Mouse (Mus musculus) cerebellum, adult 2 months (tissue): ENCODE data around the gene Taldo1. TPM values are rescaled to one million over a fixed set of nuclear protein-coding genes. Genes with fewer than 3 reads are reported as not detected.

Experiments
- DNase-seq, 2 experiments: peaks; one replicate each; pipeline ENCODE4 v3.0.0; 2021
- H3K27ac ChIP-seq: fragments of 200-500 bp; 2 replicates; pipeline ENCODE4 v1.5.1; 2012; ENCODE audit warnings: low read length, control low read depth, inconsistent platforms; ENCODE audit not compliant: insufficient read depth
- H3K27me3 ChIP-seq: fragments of 200-500 bp; 2 replicates; pipeline ENCODE4 v1.6.1; 2012; ENCODE audit warnings: inconsistent platforms, mild to moderate bottlenecking, low read length, moderate library complexity; ENCODE audit not compliant: control insufficient read depth, insufficient read depth
- H3K4me1 ChIP-seq: fragments of 200-500 bp; 2 replicates; pipeline ENCODE4 v1.6.1; 2011; ENCODE audit warnings: low read length; ENCODE audit not compliant: control insufficient read depth, insufficient read depth
- H3K4me3 ChIP-seq: fragments of 200-500 bp; replicated peaks from 2 replicates; pipeline ENCODE3; 2011; ENCODE audit warnings: mild to moderate bottlenecking, low read depth, low read length, control low read depth; ENCODE audit not compliant: insufficient read depth
- CTCF ChIP-seq: fragments of 200-500 bp; IDR thresholded peaks from 2 replicates; pipeline ENCODE4 v1.5.1; 2011; ENCODE audit warnings: low read depth, mild to moderate bottlenecking, control low read depth, low read length, moderate library complexity, borderline replicate concordance; ENCODE audit not compliant: insufficient read depth
- POLR2A ChIP-seq: fragments of 200-500 bp; IDR thresholded peaks from 2 replicates; pipeline ENCODE4 v1.6.1; 2011; ENCODE audit warnings: low read length, control low read depth, borderline replicate concordance; ENCODE audit not compliant: insufficient read depth
- WGBS: fragments of 180-500 bp; shearing (Covaris S2); methylation state at CpG from one replicate; pipeline ENCODE4 v1.1.7; 2018; 5-methylcytosine and 5-hydroxymethylcytosine counted together
- polyA plus RNA-seq: library from polyadenylated mRNA; depleted of rRNA; stranded (reverse); fragments of >200 nt; gene quantifications from 2 replicates; pipeline ENCODE4 v1.2.3, GENCODE M21; 2012

Taldo1 gene
- polyA plus RNA-seq, 1 experiment, result 232 TPM

DNA sequence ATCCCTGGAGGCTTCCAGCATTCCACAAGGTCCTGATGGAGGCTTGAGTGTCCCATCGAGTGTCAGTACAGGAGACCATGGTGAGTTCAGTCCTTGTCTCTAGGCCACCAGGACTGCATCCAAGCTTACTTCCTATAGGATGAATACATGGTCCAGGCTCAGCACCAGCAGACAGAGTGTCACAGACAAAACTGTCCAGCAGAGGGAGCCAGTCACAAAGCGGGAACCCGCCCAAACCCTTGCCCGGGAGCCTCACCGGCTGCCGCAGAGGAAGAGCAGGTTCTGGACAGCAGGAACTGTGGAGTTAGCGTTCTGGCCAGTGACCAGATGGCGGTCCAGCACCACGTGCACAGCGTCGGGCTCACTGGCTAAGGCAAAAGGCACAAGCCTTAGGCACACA, 16.8 kb downstream of the Taldo1 start:
- H3K4me1 ChIP-seq, result peaks cover 12% of the 10 kb centered on the region
- TF ChIP-seq POLR2A, result no peak
- TF ChIP-seq CTCF, result peak; percentile 94
- H3K27me3 ChIP-seq, result no peaks in the 10 kb centered on the region
- no peak overlapping the region for H3K4me3 ChIP-seq
- peak; percentile 94 to 97 for DNase-seq
- H3K27ac ChIP-seq, result peak overlapping the region; percentile 3; the same call in 1 of the 2 replicates
- WGBS, result under 1% methylated on average over 11 of the region's 11 CpGs

DNA sequence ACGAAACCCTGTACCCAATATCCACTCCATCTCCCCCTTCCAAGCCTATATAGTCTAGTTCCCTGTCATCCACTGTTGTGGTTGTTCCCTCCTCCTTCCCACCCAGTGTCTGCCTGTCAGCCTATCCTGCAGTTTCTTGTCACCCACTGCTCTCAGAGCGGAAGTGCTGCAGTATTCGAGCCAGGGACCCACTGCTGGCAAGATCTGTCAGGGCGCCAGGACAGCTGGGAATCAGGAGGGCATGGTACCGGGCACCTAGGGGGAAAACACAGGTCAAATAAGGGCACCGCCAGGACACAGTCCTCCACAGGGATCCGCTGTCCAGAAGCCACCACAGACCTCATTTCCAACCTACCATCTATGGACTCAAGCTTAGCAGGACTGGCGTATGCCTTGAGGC, 18.6 kb downstream of the Taldo1 start:
- H3K4me3 ChIP-seq, result no peak overlapping the region
- TF ChIP-seq POLR2A (no peak), CTCF (no peak)
- no peak for DNase-seq
- H3K4me1 ChIP-seq, result peaks cover 12% of the 10 kb centered on the region
- H3K27ac ChIP-seq, result no peak overlapping the region
- H3K27me3 ChIP-seq, result no peaks in the 10 kb centered on the region
- 70% methylated on average over 8 of the region's 8 CpGs for WGBS

DNA sequence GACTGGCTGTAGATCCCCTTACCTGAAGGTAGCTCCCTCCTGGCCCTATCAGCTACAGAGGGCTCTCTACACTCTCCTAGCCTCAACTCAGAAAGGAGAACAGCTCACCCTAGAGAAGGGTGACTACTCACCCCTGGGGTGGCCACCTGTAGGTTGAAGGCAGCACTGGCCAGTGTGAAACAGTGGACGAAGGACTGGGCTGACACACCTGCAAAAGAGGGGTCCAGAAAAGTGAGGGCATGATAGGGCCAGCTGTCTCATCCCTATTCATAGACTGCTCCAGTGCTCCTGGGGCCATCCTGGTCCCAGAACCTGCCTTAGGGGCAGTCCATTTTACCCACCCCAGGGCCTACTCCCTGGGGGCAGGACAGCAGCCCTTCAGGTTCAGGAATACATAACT, 19.7 kb downstream of the Taldo1 start:
- WGBS, result 90% methylated on average over 1 of the region's 1 CpGs
- Histone ChIP-seq H3K4me1 (peaks cover 12% of the 10 kb centered on the region), H3K4me3 (no peak overlapping the region), H3K27ac (no peak overlapping the region), H3K27me3 (no peaks in the 10 kb centered on the region)
- TF ChIP-seq POLR2A, result no peak
- DNase-seq, result no peak

DNA sequence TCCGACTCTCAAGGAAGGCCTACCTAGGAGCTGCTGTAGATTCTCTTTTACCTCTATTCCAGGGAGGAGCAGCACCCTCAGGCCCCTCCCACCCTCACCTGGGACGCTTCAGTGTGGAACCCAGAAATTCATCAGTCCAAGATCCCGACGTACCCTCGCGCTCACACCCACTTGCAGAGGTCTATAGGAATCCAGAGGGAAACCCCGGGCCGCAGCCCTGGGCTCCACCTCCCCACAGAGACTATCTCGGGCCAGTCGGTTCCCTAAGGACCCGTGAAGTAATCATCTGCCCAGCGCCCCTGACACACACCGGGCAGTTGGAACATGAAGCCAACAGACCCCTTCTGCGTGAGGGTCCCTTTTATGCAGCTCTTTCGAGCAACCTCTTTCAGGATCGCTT, 21.3 kb downstream of the Taldo1 start:
- DNase-seq, result no peak
- H3K27me3 ChIP-seq, result no peaks in the 10 kb centered on the region
- 3% methylated on average over 16 of the region's 16 CpGs for WGBS
- TF ChIP-seq POLR2A (no peak), CTCF (no peak)
- peak overlapping the region; percentile 73 for H3K4me3 ChIP-seq
- peaks cover 12% of the 10 kb centered on the region for H3K4me1 ChIP-seq
- peak overlapping the region; percentile 85 for H3K27ac ChIP-seq

DNA sequence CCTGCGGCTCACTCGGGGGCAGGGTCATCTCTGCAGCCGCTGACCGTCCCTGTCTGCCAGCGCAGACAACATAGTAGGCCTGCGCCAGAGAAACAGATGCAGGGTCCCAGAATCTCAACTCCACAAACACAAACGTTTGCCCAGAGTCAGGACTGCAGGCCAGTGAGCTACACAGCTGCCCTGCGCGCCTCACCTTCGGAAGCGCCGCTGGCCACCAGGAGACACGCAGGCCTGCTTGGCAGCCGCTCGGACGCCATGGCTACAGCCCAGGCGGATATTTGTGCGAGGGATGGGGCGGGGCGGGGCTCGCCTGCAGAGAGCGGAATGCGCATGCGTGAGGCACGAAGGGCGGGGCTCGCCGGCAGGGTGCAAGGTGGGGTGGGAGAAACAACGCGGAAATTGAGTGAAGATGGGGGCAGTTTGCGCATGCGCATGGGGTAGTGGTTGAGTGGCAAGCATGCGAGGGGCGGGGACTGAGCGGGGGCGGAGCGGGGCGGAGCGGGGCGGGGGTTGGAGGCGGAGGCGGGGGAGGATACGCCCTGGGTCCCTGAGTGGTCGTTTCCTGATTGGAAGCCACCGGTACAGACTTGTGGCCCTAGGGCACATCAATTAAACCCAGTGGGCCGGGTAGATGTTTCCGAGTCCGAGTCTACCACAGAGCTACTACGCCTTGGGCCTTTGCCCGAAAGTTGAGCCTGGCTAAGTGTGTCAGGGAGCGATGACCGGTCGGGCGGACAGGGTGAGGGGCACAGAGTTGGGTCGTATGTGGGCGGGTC, 22.0 kb downstream of the Taldo1 start, which contains the start of gene Gatd1:
TSS of gene Gatd1 (minus strand) at position 328 of the 776 bp plus-strand sequence.
- TF ChIP-seq POLR2A (peak; percentile 93), CTCF (0 out of 2 replicates have a peak, but pooled peaks have one; percentile 13)
- DNase-seq, result peak; percentile 99
- Histone ChIP-seq H3K27me3 (no peaks in the 10 kb centered on the region), H3K4me3 (peak within 1 kb of the TSS; percentile 79), H3K4me1 (peaks cover 15% of the 10 kb centered on the region), H3K27ac (peak within 1 kb of the TSS; percentile 85)
- WGBS, result under 1% methylated on average over 56 of the region's 56 CpGs

DNA sequence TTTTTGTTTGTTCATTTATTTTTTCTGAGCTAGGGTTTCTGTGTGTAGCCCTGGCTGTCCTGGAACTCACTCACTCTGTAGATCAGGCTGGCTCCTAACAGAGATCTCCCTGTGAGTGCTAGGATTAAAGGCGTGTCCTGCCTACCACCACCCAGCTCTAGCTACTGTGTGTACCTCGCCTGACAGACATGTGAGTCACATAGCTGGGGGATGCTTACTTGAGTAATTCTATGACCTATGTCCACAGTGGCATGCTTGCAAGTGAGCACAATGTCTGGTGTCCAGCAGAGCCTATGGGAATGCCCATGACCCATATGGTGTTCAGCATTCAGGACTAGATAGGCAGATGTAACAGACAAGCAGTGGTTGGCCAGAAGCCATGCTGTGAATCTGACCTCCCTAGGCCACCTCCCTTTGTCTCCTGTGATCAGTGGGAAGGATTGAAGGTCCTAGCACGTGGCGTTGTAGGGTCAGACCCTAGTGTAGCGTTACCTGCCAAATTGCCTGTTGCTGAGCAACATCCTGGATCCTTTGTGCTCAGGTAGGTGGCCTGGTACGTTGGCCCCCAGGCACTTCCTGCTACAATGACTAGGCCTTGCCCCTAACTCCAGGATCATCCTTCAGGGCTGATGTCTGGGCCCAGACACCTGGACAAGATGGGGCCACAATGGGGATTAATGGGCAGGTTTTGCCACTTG, 24.3 kb downstream of the Taldo1 start:
- Histone ChIP-seq H3K27ac (no peak overlapping the region), H3K4me3 (no peak overlapping the region), H3K4me1 (0 out of 2 replicates have a peak, but pooled peaks cover 4% of the 10 kb centered on the region), H3K27me3 (no peaks in the 10 kb centered on the region)
- WGBS, result 70% methylated on average over 6 of the region's 6 CpGs
- peak in 1 of 2 experiments; percentile 23 for DNase-seq
- no peak for TF ChIP-seq CTCF
- no peak for TF ChIP-seq POLR2A

DNA sequence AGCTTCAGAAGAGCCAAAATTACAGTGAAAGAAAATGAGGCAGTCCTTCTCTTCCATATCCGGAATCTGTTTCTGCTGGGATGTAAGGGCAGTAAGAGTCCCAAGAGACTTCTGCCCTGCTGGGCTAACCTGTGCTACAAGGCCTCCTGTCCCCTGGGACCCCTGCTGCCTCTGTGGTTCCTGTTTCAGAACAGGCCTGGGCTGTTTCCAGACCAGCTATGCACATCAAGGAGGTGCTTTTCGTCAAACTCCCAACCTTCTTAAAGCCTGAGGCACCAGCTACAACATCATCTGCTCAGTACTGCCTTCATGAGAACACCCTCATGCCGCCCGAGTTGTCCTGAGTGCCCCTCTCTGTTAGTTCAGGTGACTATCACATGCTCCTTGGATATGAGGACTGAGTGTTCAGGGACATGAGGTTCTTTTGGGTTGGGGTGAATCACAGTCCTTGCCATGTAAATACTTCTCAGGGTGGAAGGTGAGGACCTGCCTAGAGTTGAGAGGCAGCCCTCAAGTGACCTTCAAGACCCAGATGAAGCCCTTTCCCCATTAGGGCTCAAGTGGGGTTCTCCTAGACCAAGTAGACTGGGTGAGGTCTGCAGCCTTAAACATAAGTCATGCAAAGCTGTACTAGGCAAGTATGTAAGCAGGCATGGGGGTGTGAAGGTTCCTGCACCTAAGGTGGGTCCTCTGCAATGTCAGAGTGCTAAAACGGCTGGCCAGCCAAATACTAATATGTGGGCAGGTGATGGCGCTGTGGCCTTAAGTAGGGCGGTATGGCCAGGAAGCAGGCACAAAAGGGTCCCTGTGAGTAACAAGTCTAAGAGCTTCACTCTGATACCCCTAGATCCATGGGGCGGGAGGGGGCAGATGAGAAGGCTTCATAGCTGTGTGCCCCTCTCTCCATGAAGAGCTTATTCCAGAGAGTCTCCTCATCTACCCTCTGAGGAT, 26.0 kb downstream of the Taldo1 start:
- 79% methylated on average over 8 of the region's 8 CpGs for WGBS
- peak; percentile 41; the same call in 1 of the 2 replicates for TF ChIP-seq CTCF
- no peak for TF ChIP-seq POLR2A
- Histone ChIP-seq H3K27me3 (no peaks in the 10 kb centered on the region), H3K4me1 (0 out of 2 replicates have a peak, but pooled peaks cover 4% of the 10 kb centered on the region), H3K27ac (no peak overlapping the region), H3K4me3 (no peak overlapping the region)
- no peak for DNase-seq
